Mouse (Mus musculus) cerebellum, adult 11-12 months (tissue): ENCODE measurements around the gene Snupn.
"Not testable (repeated sequence)": the region's sequence is repeated elsewhere in the genome, so short reads cannot be mapped to it uniquely, and the experiment has no call there.

Source experiments
- DNase-seq: peaks from one replicate; pipeline ENCODE4 v3.0.0; 2022

Gene Snupn

GRCm38 (mm10) chr9:56950414-56951400 is at the start of gene Snupn:
Gene Snupn (plus strand): TSS chr9:56950878.
- peak; percentile 95 for DNase-seq

GRCm38 (mm10) chr9:56901187-56901586 is 49.5 kb upstream of the Snupn start:
- no peak for DNase-seq

DNA sequence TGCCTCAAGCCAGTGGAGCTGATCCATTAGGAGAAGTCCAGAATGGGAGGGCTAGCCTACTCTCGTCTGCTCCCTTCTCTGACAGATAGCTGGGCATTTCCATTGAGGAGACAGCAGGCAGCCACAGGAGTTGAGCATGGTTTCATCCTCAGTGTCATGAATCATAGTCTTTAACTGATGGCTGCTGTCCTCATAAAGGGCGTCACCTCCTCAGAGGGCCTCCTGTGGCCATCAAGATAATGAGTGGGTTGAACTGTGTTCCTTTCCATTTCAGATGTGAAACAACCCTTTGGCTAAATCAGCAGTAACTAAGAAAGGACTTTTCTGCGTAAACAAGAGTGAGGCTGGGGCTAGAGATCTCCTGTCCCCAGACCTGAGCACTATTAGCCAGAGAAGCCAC is 47.0 kb upstream of the Snupn start:
- no peak for DNase-seq

DNA sequence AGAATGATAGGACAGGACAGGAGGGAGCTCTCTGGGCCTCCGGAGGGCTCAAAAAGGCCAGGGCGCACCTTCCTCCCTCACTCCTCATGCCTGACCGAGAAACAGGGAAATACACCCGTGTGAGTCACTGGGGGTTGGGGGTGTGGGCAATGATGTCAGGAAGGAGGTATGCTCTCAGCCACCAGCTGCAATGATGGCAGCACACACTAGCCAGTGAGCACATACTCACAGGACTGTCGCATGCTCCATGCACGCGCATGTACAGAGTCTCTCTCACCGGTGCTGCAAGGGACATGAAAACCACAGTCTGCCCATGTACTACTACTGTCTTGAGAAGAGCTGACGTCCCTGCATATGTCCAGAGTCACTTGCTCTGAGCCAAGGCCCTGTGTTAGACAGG is 43.1 kb upstream of the Snupn start:
- DNase-seq: no peak

- DNase-seq: not testable (repeated sequence)
These were observed 40.7 kb upstream of the Snupn start for GRCm38 (mm10) chr9:56909991-56910390.

GRCm38 (mm10) chr9:56911017-56911416 is 39.7 kb upstream of the Snupn start:
- DNase-seq: no peak

GRCm38 (mm10) chr9:56913991-56914390 is 36.7 kb upstream of the Snupn start:
- DNase-seq: no peak

GRCm38 (mm10) chr9:56915116-56915515 is 35.6 kb upstream of the Snupn start:
- DNase-seq: no peak

GRCm38 (mm10) chr9:56915695-56916410 is 34.8 kb upstream of the Snupn start:
- DNase-seq: no peak

DNA sequence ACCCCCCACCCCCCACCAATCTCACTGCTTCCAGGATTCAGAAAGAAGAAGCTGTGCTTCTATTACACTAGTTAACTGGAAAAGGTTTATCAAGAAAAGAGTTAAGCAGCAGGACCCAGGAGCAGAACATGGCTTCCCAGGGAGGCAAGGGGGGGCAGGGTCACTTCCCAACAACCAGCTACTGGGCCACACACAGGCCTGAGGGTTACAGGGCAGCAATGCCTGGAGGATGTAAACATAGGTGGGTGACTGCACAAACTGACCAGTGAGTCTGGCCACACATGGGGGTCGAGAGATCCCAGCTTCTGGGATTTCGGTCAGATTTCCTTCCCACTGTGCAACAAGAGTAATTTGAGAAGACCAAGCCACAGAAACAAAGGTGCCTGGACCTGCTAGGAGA is 33.5 kb upstream of the Snupn start:
- no peak for DNase-seq

- DNase-seq: peak; percentile 50
These were observed 32.2 kb upstream of the Snupn start for GRCm38 (mm10) chr9:56918466-56918865.

GRCm38 (mm10) chr9:56922746-56923145 is 27.9 kb upstream of the Snupn start:
- no peak for DNase-seq

DNA sequence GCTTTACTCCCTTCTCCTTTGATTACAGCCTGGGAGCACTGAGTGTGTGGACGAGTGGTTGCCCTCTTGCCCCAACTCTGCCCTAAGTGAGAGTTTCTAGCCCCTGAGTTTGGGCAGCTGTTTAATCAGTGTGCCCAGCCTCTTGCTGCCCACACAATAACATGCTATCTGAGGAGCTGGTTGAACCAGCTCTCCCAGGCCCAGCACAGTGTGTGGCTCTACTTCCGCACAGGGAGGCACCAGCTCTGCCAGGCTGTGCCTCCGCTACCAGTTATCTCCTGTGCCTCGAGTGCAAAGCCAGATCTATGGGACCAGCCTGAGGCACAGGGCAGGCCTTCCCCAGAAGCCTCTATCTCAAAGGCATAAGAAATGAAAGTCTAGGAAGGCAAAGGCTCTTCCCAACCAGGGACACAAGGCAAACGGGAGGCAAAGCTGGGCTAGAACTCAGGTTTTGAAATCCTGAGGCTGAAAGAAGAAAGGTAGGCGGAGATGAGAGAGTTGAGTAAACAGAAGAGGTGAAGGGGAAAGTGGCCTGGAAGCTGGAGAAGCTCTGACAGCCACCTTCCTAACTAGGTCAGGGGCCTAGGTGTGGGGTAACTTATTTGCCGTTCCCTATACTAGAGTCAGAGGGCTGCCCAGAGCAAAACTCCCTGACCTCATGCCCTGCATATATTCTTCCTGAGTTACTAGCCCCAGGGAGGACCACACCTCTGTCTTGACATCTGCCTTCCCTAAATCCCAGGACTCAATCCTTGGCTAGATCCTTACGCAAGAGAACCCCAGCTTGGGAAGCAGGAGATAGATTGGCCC is 26.6 kb upstream of the Snupn start:
- DNase-seq: no peak

- DNase-seq: no peak
These were observed 26.0 kb upstream of the Snupn start for GRCm38 (mm10) chr9:56924651-56925027.

DNA sequence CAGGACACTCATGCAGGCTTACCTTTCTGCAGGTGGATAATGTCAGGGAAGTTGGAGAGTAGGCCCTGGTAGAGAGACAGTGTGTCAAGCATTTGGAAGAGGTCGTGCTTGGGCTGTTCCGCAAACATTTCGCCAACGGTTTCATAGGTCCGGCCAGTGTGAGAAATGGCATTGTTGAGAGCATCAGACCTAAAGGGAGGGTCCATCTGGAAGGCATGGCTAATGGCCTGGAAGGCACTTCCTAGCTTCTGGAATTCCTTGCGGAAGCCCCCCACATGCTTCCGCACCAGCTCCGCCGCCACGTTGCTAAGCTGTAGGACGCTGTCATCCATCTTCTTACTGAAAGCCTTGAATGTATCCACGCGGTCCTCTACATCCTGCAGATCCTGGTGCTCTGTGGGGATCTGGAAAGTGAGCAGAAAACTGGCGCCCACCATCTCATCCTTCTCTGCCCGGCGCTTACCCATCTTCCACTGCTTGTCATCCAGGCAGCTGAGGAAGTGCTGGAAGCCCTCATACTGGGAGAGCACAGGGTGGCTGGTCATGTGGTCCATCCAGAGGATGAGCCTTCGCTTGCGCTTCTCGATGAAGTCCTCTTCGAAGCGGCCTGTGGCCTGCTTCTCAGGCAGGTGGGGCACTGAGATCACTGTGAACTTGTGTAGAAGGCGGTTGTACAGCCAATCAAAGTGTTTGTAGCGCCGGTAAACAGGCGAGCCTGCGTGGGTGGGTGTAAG is 25.2 kb upstream of the Snupn start:
- DNase-seq: no peak

DNA sequence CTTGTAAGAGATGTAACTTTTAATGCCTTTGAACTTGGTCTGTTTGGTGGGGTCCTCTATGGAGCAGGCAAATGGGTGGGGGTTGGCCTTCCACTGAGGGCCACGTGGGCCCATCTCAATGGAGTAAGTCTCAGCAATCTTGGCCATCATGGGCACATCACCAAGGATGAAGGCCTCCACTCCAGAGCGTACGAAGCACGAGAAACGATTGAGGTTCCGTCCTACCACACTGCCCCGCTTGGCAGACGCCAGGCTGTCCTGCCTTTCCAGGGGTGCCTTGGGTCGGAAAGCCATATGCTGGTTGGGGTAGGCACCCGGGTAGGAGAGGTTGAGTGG is 24.7 kb upstream of the Snupn start:
- no peak for DNase-seq

DNA sequence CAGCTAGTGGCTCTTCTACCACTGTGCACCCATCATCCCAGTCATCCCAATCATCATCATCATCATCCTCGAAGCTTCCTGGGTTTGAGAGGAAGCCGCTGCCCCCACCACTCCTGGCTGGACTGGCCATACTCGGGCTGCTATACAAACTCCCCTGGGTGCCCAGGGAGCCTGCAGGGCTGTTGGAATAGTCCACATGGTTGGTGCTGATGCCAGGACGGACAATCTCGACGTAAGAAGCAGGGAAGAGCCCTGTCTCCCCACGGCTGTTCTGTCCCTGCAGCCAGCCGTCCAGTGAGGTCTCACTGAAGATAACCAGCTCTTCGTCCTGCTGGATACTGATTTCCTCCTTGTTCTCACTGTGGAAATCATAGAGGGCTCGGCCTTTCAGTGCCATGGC is 24.3 kb upstream of the Snupn start:
- no peak for DNase-seq

DNA sequence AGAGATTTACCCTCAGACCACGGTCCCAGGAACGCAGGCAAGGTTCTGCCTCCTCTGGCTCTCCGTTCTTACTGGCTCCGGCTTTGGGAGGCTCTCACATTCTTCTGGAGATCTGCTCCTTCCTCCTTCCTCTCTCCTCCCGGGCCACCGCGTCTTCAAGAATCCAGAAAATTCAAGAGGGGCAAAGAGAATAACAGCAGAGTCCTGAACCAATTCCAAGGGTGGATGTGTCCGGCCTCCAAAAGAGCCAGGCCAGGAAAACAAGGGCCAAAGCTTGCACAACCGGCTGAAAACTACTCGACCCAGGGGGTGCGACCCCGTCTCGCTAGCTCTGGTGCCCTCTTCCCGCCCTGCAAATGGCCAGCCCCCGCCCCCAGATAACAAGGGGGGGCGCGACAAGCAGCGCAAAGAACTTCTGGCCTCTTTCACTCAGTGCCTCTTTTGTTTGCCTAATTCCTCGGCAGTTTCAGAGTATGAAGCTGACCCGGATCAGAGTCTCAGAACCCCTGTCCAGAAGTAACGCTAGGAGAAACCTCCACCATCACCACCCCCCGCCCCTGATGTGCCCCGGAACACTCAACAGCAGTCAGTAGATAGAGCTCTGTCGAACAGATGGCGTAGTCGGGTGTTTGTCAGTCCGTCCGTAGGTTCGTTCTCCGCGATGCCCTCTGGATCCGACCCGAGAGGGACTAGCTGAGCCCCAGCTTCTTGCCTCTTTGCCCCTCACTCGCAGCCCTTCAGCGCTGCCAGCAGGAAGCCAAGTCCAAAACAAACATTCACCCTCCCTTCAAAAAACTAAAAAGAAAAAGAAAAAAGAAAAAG is 23.3 kb upstream of the Snupn start:
- peak; percentile 21 for DNase-seq

GRCm38 (mm10) chr9:56928041-56928811 is 22.5 kb upstream of the Snupn start, which contains the start of gene Snx33:
Gene Snx33 (minus strand): TSS chr9:56928371.
- DNase-seq: peak; percentile 81

- DNase-seq: no peak
These were observed 21.2 kb upstream of the Snupn start for GRCm38 (mm10) chr9:56929496-56929895.

GRCm38 (mm10) chr9:56930556-56930955 is 20.1 kb upstream of the Snupn start:
- DNase-seq: no peak
